Mouse (Mus musculus) lung, postnatal 0 days (tissue): ENCODE measurements around the gene Agap3. TPM values are rescaled to one million over a fixed set of nuclear protein-coding genes. Genes with fewer than 3 reads are reported as not detected.

Experiments used
- ATAC-seq: fragments of 200-750 bp; cut with Nextera tagmentation; 2 replicates; pipeline ENCODE4 v1.8.0; 2017; ENCODE audit warnings: moderate library complexity
- DNase-seq: peaks from one replicate; pipeline ENCODE4 v3.0.0-alpha.2; 2016; ENCODE audit warnings: low spot score
- H3K27ac ChIP-seq: fragments of 300-500 bp; sonication (generic); 2 replicates; pipeline ENCODE4 v1.5.1; 2014; ENCODE audit warnings: antibody characterized with exemption, mild to moderate bottlenecking, low read length, mixed read lengths
- H3K27me3 ChIP-seq: fragments of 300-500 bp; sonication (generic); replicated peaks from 2 replicates; pipeline ENCODE4 v1.6.1; 2014; ENCODE audit warnings: low read length, mixed read lengths; ENCODE audit not compliant: insufficient read depth
- H3K36me3 ChIP-seq: fragments of 300-500 bp; sonication (generic); 2 replicates; pipeline ENCODE4 v1.6.1; 2014; ENCODE audit warnings: low read length, mixed read lengths; ENCODE audit not compliant: insufficient read depth
- H3K4me1 ChIP-seq: fragments of 300-500 bp; sonication (generic); 2 replicates; pipeline ENCODE4 v1.6.1; 2014; ENCODE audit warnings: antibody characterized with exemption, low read depth, low read length, mixed read lengths; ENCODE audit not compliant: insufficient read depth
- H3K4me2 ChIP-seq: fragments of 300-500 bp; sonication (generic); replicated peaks from 2 replicates; pipeline ENCODE4 v1.6.1; 2014; ENCODE audit warnings: low read depth, mild to moderate bottlenecking, low read length, moderate library complexity, mixed read lengths
- H3K4me3 ChIP-seq: fragments of 300-500 bp; sonication (generic); 2 replicates; pipeline ENCODE4 v1.5.1; 2014; ENCODE audit warnings: low read depth, low read length
- H3K9ac ChIP-seq: fragments of 300-500 bp; sonication (generic); replicated peaks from 2 replicates; pipeline ENCODE4 v1.6.1; 2014; ENCODE audit warnings: low read depth, mild to moderate bottlenecking
- H3K9me3 ChIP-seq: fragments of 300-500 bp; sonication (generic); 2 replicates; pipeline ENCODE4 v1.6.1; 2016; ENCODE audit warnings: low read length, mixed read lengths
- CTCF ChIP-seq: IDR thresholded peaks from 2 replicates; pipeline ENCODE4 v1.5.1; 2016; ENCODE audit warnings: antibody characterized with exemption, mild to moderate bottlenecking
- EP300 ChIP-seq: IDR thresholded peaks from 2 replicates; pipeline ENCODE4 v1.6.1; 2016; ENCODE audit warnings: antibody characterized with exemption, mild to moderate bottlenecking, control low read depth
- WGBS: fragments of 180-500 bp; shearing (Covaris S2); extraction: QIAGEN DNeasy Blood & Tissue Kit; methylation state at CpG from one replicate; pipeline ENCODE4 v1.1.7; 2014; 5-methylcytosine and 5-hydroxymethylcytosine counted together
- polyA plus RNA-seq: library from polyadenylated mRNA; unstranded; fragments of >200 nt; fragmentation: Nextera tagmentation; extraction: Ambion mirVana; gene quantifications from 2 replicates; pipeline ENCODE4 v1.2.1, GENCODE M21; 2015

Agap3 gene
- polyA plus RNA-seq, 1 experiment from 2014 or later = 44.7 TPM

DNA sequence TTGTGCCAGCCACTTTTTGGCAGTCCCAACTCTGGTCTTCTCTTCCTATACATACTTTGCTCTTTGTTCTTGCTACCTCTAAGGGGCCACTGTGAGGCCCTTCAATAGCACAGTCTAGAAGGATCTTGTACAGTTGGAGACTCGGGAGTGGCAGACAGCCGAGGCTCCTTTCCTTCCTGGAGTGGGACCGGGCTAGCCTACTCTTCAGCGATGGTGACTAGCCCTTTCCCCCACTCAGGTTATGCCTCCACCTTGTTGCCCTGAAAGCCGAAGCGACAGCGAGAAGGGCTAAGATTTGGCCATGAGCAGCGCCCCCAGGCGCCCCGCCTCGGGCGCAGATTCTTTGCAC is 24.7 kb upstream of the Agap3 start:
- DNase-seq (no peak), ATAC-seq (no peak)
- WGBS = 32% methylated on average over 12 of the region's 12 CpGs
- Histone ChIP-seq H3K4me2 (peak overlapping the region; percentile 81), H3K27me3 (no peaks in the 10 kb centered on the region), H3K4me1 (peaks cover 31% of the 10 kb centered on the region), H3K36me3 (peaks cover 25% of the 10 kb centered on the region), H3K27ac (peak overlapping the region; percentile 8), H3K9ac (no peak overlapping the region), H3K4me3 (no peak overlapping the region), H3K9me3 (no peaks in the 10 kb centered on the region)
- TF ChIP-seq CTCF = no peak
- TF ChIP-seq EP300 = no peak

DNA sequence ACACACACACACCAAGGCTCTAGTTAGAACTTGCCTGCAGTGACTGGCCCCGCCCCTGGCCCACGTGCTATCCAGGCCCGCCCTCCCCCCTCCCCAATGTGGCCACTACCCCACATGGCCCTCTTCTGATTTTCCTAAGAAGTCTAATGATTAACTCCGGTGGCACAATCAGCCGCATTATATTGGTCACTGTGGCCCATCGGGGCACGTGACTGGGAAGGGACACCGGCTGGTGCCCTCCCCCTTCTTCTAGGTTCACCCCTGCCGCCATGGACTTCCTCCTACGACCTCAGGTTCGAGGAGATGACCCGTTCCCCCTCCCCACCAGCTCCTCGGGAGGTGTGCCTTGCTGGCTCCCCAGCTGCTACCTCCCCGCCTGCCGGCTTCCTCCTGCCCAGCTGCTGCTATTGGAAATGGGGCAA is 24.0 kb upstream of the Agap3 start:
- Histone ChIP-seq H3K36me3 (peaks cover 32% of the 10 kb centered on the region), H3K4me1 (peaks cover 28% of the 10 kb centered on the region), H3K27me3 (no peaks in the 10 kb centered on the region), H3K4me3 (no peak overlapping the region), H3K9me3 (no peaks in the 10 kb centered on the region), H3K4me2 (peak overlapping the region; percentile 39), H3K9ac (no peak overlapping the region), H3K27ac (no peak overlapping the region)
- ATAC-seq (peak; percentile 11), DNase-seq (peak; percentile 81)
- TF ChIP-seq CTCF (no peak), EP300 (no peak)
- 19% methylated on average over 14 of the region's 15 CpGs for WGBS

GRCm38 (mm10) chr5:24428596-24428995 is 23.4 kb upstream of the Agap3 start:
- Histone ChIP-seq H3K9ac (no peak overlapping the region), H3K36me3 (peaks cover 35% of the 10 kb centered on the region), H3K27ac (no peak overlapping the region), H3K4me1 (peaks cover 27% of the 10 kb centered on the region), H3K4me3 (no peak overlapping the region), H3K9me3 (no peaks in the 10 kb centered on the region), H3K4me2 (peak overlapping the region; percentile 39), H3K27me3 (no peaks in the 10 kb centered on the region)
- 43% methylated on average over 8 of the region's 9 CpGs for WGBS
- ATAC-seq (no peak), DNase-seq (no peak)
- TF ChIP-seq EP300 = no peak
- TF ChIP-seq CTCF = no peak

DNA sequence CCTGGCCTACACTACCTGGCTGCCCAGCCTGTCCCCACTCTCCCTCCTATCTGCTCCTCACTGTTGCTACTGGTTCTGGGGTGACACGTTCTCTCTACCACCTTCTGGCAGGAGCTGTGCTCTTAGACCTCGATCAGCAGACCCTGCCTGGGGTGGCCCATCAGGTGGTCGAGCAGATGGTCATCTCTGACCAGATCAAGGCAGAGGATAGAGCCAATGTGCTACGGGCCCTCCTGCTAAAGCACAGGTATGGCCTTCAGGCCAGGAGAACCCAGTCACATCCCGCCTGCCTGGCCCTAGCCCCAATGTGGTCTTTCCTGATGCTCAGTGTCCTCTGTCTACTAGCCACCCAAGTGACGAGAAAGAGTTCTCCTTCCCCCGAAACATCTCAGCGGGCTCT is 18.0 kb upstream of the Agap3 start:
- no peaks in the 10 kb centered on the region for H3K4me1 ChIP-seq
- TF ChIP-seq EP300 = no peak
- no peak for TF ChIP-seq CTCF
- WGBS = 82% methylated on average over 8 of the region's 8 CpGs
- peaks cover 69% of the 10 kb centered on the region for H3K36me3 ChIP-seq
- no peak overlapping the region for H3K27ac ChIP-seq
- no peak for DNase-seq
- H3K4me2 ChIP-seq = no peak overlapping the region
- H3K27me3 ChIP-seq = no peaks in the 10 kb centered on the region
- H3K4me3 ChIP-seq = no peak overlapping the region
- no peak for ATAC-seq
- no peak overlapping the region for H3K9ac ChIP-seq
- H3K9me3 ChIP-seq = no peaks in the 10 kb centered on the region

GRCm38 (mm10) chr5:24441187-24441586 is 10.8 kb upstream of the Agap3 start:
- ATAC-seq = no peak

GRCm38 (mm10) chr5:24442029-24442428 is 9.9 kb upstream of the Agap3 start:
- H3K27me3 ChIP-seq = no peaks in the 10 kb centered on the region
- no peak overlapping the region for H3K9ac ChIP-seq
- no peak overlapping the region for H3K27ac ChIP-seq
- DNase-seq (no peak), ATAC-seq (no peak)
- TF ChIP-seq CTCF = no peak
- TF ChIP-seq EP300 = no peak
- 82% methylated on average over 9 of the region's 9 CpGs for WGBS
- H3K36me3 ChIP-seq = peaks cover 25% of the 10 kb centered on the region
- H3K4me2 ChIP-seq = no peak overlapping the region
- no peaks in the 10 kb centered on the region for H3K9me3 ChIP-seq
- H3K4me1 ChIP-seq = peaks cover 10% of the 10 kb centered on the region
- H3K4me3 ChIP-seq = no peak overlapping the region

More at GRCm38 (mm10) chr5:24441187-24441586, 10.8 kb upstream of the Agap3 start:
- H3K9me3 ChIP-seq = no peaks in the 10 kb centered on the region
- no peak overlapping the region for H3K4me2 ChIP-seq
- TF ChIP-seq EP300 (no peak), CTCF (no peak)
- H3K4me3 ChIP-seq = no peak overlapping the region
- no peak overlapping the region for H3K27ac ChIP-seq
- H3K36me3 ChIP-seq = peaks cover 27% of the 10 kb centered on the region
- H3K9ac ChIP-seq = no peak overlapping the region
- DNase-seq = no peak
- peaks cover 10% of the 10 kb centered on the region for H3K4me1 ChIP-seq
- 92% methylated on average over 8 of the region's 8 CpGs for WGBS
- H3K27me3 ChIP-seq = no peaks in the 10 kb centered on the region

DNA sequence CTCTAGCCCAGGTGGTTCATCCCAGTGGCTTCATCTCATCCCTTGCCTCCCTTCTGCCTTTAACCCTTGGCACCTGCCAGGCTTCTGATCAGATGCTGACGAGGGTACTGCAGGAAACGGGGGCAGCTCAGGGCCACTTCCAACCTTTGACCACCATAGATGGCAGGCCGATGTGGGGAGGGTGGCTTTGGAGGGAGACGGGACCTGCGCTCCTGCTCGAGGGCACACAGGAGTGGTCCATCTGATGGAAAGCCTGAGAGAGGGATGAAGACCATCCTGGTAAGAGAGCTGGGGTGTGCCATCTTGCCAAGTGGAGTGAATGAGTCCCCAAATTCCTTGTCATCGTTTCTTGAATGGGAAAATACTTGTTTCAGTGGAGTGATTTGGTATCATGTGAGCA is 8.8 kb upstream of the Agap3 start:
- H3K4me1 ChIP-seq = peaks cover 18% of the 10 kb centered on the region
- no peak for TF ChIP-seq CTCF
- TF ChIP-seq EP300 = no peak
- H3K27ac ChIP-seq = no peak overlapping the region
- H3K36me3 ChIP-seq = peaks cover 25% of the 10 kb centered on the region
- no peak for DNase-seq
- H3K9ac ChIP-seq = no peak overlapping the region
- H3K4me2 ChIP-seq = no peak overlapping the region
- ATAC-seq = no peak
- H3K27me3 ChIP-seq = no peaks in the 10 kb centered on the region
- no peaks in the 10 kb centered on the region for H3K9me3 ChIP-seq
- H3K4me3 ChIP-seq = no peak overlapping the region
- WGBS = 86% methylated on average over 7 of the region's 7 CpGs
